Mouse (Mus musculus) mouse trophoblast stem cell (cell line): ENCODE measurements around the gene Tamm41.

Experiments
- in situ Hi-C, 2 experiments: fragments of 300-500 bp; cut with MseI, MboI; formaldehyde crosslinking; loops; 2 replicates in 1 of 2; 3 replicates in 1 of 2; pipeline ENCODE4 v1.15.1; 2025

Tamm41 gene

DNA sequence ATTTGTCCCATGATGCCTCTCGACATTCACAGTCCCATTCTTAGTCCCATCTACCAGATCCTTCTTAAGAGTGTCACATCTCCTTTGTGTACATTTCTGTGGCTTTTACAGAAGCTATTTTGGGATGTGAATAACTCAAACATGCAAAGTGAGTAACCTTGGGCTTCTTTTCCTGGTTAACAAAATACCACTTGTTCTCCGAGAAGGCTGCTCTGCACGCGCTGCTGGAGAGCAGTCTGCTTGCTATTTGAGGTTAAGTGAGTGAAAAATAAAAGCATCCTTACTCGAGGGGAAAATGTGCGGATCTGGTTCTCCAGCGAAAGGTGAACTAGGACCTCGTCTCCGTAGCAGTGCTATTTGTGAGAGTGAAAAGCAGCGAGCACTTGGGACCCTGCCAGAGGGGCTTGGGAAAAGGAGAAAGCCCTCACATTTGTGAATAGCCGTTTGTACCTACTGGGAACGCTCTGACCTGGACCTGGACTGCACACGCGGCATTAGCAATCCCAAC, 10.1 kb downstream of the Tamm41 start:
- in situ Hi-C loops: no loop called here

DNA sequence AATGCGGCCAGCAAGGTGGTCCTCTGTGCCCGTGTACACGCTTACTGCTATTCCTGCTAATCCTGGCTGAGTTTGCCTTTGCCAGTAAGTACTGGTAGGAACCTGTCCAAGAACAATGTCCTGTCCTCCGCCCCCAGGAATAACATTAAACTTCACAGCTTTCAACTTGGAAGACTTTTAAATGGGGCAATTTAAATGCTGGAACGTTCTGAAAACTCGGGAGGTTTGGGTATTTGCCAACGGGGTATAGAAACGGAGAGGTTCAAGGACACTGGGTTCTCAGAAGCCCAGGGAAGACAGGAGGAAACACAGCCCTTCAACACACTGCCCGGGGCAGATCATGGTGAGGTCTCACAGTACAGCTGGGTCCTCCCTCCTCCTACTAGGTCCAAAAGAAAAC, 14.8 kb downstream of the Tamm41 start:
- in situ Hi-C loops: no loop called here

- in situ Hi-C loops: loop anchor here (5.0 to 10.0 kb wide), 2 partner anchors 81 to 83 kb away; no protein-coding TSS in a partner anchor
Measured at GRCm38 (mm10) chr6:115015461-115015860, 22.2 kb downstream of the Tamm41 start.

GRCm38 (mm10) chr6:115013574-115013973, 24.1 kb downstream of the Tamm41 start:
- in situ Hi-C loops: loop anchor here in 1 of 2 experiments (10.0 kb wide), 1 partner anchor 79 kb away; no protein-coding TSS in a partner anchor

- in situ Hi-C loops: loop anchor here in 1 of 2 experiments (10.0 kb wide), 1 partner anchor 77 kb away; no protein-coding TSS in a partner anchor
Measured at GRCm38 (mm10) chr6:115011792-115012191, 25.9 kb downstream of the Tamm41 start.

DNA sequence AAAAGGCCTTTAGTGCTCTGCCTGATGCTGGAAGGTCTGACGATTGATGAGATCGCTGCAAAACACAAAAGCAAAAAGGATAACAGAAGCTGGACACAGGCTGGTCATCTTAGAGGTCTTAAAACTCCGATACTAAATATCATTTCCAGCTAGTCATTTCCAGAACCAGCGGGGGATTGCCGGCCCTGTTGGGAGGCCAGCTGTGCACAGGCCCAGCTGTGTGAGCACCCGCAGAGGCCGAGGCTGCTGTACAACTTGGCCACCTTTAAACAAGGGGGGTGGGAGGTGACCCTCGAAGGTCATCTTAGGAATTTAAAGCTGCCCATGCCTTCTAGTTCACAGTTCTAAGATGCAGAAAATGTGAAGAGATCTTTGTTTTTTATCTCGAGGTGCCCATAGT, 26.9 kb downstream of the Tamm41 start:
- in situ Hi-C loops: loop anchor here in 1 of 2 experiments (10.0 kb wide), 1 partner anchor 76 kb away; no protein-coding TSS in a partner anchor

DNA sequence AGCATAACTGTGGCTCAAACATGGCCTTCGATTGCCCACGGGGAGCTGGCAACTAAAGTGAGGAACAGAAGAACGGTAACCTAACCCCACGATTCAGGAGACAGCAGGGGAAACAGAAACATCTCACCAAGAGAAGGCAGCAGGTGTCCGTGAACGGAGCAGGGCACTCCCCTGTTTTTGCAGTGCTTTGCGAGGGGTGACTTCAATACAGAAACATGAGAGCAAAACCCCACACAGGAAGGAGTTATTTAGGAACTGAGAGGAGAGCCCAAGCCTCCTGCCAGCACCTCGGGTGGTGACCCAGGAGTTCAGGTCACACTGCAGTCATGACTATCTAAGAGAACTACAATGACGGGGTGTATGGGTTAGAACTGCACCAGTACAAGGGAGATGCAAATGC, 27.4 kb downstream of the Tamm41 start:
- in situ Hi-C loops: loop anchor here in 1 of 2 experiments (10.0 kb wide), 1 partner anchor 76 kb away; no protein-coding TSS in a partner anchor

- in situ Hi-C loops: no loop called here
Measured at GRCm38 (mm10) chr6:115007728-115008127, 29.9 kb downstream of the Tamm41 start.

- in situ Hi-C loops: no loop called here
Measured at GRCm38 (mm10) chr6:115006948-115007347, 30.7 kb downstream of the Tamm41 start.

- in situ Hi-C loops: no loop called here
Measured at GRCm38 (mm10) chr6:115006065-115006464, 31.6 kb downstream of the Tamm41 start.

DNA sequence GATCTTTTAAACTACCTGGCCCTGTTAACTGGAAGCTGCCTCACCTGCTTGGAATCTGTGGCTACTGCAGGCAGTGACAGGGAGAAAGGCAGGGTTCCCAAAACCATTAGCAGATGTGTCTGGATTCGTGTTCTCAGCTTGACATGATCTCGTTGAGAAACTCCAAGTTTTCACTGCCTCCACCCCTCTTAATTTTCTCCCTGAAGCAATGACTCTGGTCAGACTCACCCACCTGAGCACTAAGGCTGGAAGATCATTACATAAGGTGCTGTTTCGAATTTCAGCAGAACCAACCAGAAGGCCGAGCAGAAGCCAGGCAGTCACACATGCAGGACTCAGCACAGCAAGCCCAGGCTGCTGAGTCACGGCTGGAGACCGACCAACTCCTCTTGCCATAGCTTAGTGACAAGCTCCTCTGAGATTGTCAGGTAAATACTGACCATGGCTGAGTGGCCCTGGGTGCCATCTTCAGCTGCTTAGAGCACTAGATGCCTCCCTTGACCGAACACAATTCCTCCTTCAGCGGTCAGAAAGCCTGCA, 32.3 kb downstream of the Tamm41 start:
- in situ Hi-C loops: no loop called here

DNA sequence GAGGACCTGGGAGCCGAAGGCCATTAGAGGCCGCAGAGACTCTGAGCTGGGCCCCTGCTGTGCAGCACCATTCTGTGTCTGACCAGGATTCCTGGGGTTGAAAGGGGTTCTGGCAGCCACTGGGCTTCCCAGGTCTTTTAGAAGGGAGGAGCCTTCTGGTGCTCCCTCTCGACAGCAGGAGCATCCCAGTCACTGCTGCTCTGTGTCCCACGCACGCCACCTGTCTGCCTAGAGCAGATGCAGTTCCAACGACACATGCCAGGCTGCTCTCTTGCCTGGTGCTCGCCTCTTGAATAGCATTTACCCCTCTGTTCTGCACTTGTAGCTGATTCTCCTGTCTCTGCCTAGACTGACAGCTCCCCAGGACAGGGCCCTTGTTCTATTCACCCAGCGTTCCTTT, 33.0 kb downstream of the Tamm41 start:
- in situ Hi-C loops: no loop called here

GRCm38 (mm10) chr6:114998374-114999031, 39.2 kb downstream of the Tamm41 start:
- in situ Hi-C loops: no loop called here

GRCm38 (mm10) chr6:114997471-114997870, 40.2 kb downstream of the Tamm41 start:
- in situ Hi-C loops: no loop called here

GRCm38 (mm10) chr6:114996910-114997309, 40.8 kb downstream of the Tamm41 start:
- in situ Hi-C loops: no loop called here

GRCm38 (mm10) chr6:114994079-114994478, 43.6 kb downstream of the Tamm41 start:
- in situ Hi-C loops: no loop called here

- in situ Hi-C loops: no loop called here
Measured at GRCm38 (mm10) chr6:114993659-114994058, 44.0 kb downstream of the Tamm41 start.

GRCm38 (mm10) chr6:114991909-114992308, 45.8 kb downstream of the Tamm41 start:
- in situ Hi-C loops: no loop called here

DNA sequence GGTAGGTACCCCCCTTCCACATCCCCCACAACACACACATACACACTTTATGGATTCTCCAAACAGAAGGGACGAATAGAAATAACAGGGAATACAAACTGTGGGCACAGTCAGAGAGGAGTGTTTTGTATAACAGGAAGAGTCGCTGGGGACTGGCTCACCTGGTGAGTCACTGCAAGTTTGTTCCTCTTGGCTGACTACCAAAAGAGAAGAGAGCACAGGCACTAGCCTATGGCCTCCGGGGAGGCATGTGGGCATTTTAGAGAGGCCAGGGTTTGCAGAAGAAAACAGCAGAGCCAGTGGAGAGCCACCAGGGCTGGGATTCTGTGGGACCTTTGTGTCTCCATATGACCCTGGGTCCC, 49.1 kb downstream of the Tamm41 start:
- in situ Hi-C loops: no loop called here

GRCm38 (mm10) chr6:114987966-114988618, 49.6 kb downstream of the Tamm41 start:
- in situ Hi-C loops: no loop called here

DNA sequence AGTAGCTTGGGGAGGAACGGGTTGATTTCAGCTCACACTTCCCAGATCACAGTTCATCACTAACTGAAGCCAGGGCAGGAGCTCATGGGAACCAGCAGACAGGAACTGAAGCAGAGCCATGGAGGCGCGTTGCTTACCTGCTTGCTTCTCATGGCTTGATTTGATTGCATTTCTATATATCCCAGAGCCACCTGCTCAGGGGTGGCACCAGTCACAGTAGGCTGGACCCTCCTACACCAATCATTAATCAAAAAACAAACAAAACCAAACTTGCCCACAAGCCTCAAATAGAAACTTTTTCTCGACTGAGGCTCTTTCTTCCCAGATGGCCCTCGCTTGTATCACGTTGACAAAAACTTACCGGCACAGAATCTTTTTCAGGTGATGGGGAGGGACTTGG, 55.0 kb downstream of the Tamm41 start:
- in situ Hi-C loops: no loop called here

- in situ Hi-C loops: no loop called here
Measured at GRCm38 (mm10) chr6:114979715-114980114, 58.0 kb downstream of the Tamm41 start.
